Mouse (Mus musculus) brain, embryonic 14.5 days (tissue): ENCODE data around the gene Pogk.

ENCODE experiments used
- CTCF ChIP-seq: fragments of 200-500 bp; IDR thresholded peaks from 2 replicates; pipeline ENCODE4 v1.5.1; 2012; ENCODE audit warnings: inconsistent platforms, mild to moderate bottlenecking, moderate library complexity, borderline replicate concordance; ENCODE audit not compliant: insufficient read depth, insufficient read length; ENCODE audit errors: extremely low read depth
- POLR2A ChIP-seq: fragments of 200-500 bp; IDR thresholded peaks from 2 replicates; pipeline ENCODE4 v1.6.1; 2012; ENCODE audit warnings: mild to moderate bottlenecking, inconsistent platforms, borderline replicate concordance; ENCODE audit not compliant: poor library complexity, insufficient read depth, insufficient read length, severe bottlenecking; ENCODE audit errors: extremely low read depth

- no peak for TF ChIP-seq POLR2A
- TF ChIP-seq CTCF: no peak
These were observed 47.0 kb downstream of the Pogk start for GRCm38 (mm10) chr1:166362659-166363058.
